Mouse (Mus musculus): Measurements from ENCODE around the gene Tnfsfm13.
A peak's percentile ranks its signal among the peaks of the same experiment; 100 is the strongest.

The Tnfsfm13 gene

DNA sequence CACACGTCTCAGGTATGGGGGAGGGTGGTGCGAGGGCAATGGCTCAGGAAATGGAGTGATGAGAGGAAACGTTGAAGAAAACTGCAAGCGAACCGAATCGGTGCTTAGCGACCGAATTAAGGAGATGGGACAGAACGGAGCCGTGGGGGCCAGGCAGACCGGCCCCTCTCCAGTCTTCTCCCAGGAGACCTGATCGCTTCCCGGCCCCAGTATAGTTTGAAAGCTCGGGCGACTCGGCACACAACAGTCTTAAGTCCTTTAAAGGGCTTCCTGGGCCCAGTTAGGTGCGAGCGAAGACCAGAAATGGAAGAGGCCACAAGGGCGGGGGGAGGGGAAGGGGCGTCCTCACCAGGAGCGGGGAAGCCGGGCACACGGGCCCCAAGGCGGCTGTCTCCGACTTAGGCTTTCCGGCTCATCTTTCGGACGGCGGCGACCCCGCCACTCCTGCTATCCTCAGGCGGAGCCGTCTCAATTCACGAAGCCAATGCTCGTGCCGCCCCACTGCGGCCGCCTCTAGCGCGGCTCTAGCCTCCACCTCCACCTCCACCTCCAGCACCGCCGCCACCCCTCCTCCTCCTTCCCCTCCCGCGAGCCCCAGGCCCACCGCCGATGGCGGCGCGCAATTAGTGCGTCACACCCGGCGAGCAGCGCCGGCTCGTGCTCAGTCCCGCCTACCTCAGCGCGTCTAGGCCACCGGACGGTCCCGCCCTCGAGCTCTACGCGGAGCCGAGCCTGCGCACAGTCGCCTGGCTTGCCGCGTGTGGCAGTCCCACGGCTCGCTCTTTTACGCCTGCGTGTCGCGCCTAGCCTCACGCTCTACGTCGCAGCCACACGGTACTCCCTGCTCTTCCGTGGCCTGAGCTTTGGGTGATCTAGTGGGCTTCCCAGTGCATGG, 14.3 kb downstream of the Tnfsfm13 start, which contains the start of gene Senp3:
TSS of gene Senp3 (minus strand) at position 771 of the 895 bp plus-strand sequence.
- peak; percentile 94 to 96 for DNase-seq (ENCODE audit: low spot score in 2 of 2)

DNA sequence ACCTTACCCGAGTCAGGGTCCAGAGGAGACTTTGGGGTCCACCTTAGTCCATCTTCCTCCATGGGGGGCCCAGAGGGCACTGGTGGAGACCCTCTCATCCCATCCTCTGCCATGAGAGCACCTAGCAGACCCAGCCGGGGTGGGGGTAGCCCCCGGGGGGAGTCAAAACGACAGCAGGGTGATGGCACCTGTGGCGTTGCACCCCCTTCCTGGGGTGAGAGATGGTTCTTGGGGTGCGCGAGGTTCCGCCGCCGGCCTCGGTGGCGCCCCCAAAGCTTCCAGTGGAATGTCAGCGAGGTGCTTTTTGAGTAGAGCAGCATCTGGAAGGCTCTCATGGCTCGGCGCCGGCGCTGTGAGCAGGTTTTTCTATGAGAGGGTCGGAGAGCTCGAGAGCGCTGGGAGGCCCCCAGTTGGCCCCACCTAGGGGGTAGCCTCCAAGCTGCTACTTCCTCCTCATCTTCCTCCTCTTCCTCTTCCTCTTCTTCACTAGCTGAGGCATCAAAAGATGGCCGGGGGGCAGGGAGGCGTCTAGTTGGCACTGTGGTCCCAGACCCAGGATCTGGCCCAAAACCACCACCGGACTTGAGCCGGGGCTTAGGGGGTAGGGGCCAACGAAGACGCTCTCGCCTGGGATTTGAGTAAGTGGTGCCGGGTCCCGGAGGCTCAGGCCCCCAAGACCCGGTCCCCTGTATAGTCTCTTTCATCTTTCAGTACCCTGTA, 15.6 kb downstream of the Tnfsfm13 start:
- DNase-seq (ENCODE audit: low spot score in 2 of 2) = no peak

DNA sequence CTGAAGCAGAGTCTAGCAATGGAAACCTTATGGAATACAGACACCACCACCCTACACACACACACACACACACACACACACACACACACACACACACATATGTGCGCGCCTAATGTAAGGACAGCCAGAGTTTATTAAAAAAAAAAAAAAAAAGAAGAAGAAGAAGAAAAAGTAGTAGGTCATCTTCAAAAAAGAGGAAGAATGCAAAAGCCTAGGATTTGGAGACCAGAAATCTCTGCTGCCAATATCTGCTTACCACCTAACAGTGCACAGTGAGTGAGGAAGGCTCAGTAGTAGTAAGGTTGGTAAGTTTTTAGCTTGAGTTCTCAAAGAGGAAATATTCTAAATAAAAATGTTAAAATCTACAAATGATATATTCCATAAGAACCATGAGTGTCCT, 16.8 kb downstream of the Tnfsfm13 start:
- DNase-seq (ENCODE audit: low spot score in 2 of 2) = no peak

- peak; percentile 100 for DNase-seq (ENCODE audit: low spot score in 2 of 2)
These were observed 23.6 kb downstream of the Tnfsfm13 start, which contains the start of gene Eif4a1 for GRCm38 (mm10) chr11:69672211-69672706. Gene Eif4a1, minus strand, starts transcription at chr11:69672423.

DNA sequence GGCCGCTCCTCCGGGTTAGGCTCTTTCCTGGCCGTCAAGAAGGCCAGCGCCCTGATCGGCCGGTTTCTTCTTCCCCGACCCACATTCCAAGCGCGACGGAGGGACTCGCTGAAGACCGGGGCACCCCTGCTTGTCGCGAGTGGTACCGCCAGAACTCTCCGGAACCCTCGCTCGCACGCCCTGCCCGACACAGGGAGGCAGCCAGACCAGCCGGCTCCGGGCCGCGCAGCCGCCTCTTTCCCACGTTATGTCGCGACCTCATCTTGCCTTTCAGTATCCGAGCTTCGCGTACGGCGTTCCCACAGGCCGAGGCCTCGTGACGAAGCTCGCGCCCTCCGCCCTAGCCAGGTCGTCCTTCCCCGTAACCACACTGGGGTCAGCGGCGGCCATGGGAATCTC, 24.2 kb downstream of the Tnfsfm13 start:
- DNase-seq (ENCODE audit: low spot score in 2 of 2) = no peak

GRCm38 (mm10) chr11:69670786-69671725, 24.8 kb downstream of the Tnfsfm13 start:
- peak; percentile 95 to 96 for DNase-seq (ENCODE audit: low spot score in 2 of 2)

DNA sequence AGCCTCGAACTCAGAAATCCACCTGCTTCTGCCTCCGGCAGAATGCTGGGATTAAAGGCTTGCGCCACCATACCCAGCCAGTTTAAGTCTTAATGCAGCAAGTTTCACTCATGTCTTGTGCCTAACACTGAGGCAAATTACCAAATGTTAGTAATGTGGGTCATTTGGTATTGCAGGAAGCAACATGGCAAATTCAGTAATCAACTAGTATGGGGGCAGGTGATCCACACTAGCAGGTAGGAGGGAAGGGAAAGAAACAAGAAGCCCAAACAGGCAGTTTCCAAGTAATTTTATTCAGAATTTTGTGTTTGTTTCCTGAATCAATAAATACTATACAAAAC, 29.3 kb downstream of the Tnfsfm13 start:
- no peak for DNase-seq (ENCODE audit: low spot score in 2 of 2)

GRCm38 (mm10) chr11:69665961-69666664, 29.8 kb downstream of the Tnfsfm13 start, which contains the start of gene Cd68:
Gene Cd68, minus strand, starts transcription at chr11:69666153.
- DNase-seq (ENCODE audit: low spot score in 2 of 2) = peak; percentile 74 to 85

DNA sequence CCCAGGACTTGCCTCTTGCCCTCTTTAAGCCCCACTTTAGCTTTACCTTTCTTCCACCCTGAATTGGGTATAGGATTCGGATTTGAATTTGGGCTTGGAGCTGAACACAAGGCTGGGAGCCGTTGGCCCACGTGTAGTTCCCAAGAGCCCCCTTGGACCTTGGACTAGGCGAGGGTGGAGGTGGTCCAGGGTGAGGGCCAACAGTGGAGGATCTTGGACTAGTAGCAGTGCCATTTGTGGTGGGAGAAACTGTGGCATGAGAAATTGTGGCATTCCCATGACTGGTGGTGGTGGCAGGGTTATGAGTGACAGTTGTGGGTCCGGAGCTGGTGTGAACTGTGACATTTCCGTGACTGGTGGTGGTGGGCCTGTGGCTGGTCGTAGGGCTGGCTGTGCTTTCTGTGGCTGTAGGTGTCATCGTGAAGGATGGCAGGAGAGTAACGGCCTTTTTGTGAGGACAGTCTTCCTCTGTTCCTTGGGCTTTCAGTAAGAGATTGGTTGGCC, 30.4 kb downstream of the Tnfsfm13 start:
- DNase-seq (ENCODE audit: low spot score in 2 of 2) = peak in 1 of 2 experiments; percentile 45

DNA sequence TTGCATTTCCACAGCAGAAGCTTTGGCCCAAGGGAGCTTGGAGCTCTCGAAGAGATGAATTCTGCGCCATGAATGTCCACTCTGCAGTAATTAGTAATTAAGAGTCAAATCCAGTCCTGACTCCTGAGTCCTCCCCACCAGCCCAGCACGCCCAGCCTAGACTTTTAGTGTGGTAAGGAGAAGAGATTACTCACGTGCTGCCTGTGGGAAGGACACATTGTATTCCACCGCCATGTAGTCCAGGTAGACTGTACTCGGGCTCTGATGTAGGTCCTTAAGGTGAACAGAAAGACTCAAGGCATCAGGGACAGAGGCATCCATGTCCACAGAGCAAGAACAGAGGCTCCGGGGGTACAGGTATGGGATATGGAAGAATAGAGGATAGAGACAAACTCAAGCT, 31.1 kb downstream of the Tnfsfm13 start:
- DNase-seq (ENCODE audit: low spot score in 2 of 2) = no peak

DNA sequence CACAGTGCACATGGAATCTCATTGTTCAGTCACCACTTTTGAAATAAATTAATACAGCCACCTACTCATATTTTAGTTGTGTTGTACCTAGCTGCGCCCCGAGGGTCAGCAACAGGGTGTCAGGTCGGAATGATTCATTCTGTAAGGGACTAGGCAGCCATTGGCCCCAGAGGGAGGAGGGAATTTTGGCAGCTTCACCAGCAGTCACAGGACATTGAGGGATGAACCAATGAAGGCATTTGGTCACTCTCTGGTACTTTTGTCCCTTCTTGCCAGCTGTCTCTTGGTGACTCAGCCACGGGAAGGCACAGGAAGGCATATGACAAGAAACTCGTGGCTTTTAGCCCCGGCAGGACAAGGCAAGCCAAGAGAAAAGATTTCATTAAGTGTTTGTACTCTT, 32.1 kb downstream of the Tnfsfm13 start:
- no peak for DNase-seq (ENCODE audit: low spot score in 2 of 2)

GRCm38 (mm10) chr11:69662967-69663671, 32.8 kb downstream of the Tnfsfm13 start:
- DNase-seq (ENCODE audit: low spot score in 2 of 2) = no peak

DNA sequence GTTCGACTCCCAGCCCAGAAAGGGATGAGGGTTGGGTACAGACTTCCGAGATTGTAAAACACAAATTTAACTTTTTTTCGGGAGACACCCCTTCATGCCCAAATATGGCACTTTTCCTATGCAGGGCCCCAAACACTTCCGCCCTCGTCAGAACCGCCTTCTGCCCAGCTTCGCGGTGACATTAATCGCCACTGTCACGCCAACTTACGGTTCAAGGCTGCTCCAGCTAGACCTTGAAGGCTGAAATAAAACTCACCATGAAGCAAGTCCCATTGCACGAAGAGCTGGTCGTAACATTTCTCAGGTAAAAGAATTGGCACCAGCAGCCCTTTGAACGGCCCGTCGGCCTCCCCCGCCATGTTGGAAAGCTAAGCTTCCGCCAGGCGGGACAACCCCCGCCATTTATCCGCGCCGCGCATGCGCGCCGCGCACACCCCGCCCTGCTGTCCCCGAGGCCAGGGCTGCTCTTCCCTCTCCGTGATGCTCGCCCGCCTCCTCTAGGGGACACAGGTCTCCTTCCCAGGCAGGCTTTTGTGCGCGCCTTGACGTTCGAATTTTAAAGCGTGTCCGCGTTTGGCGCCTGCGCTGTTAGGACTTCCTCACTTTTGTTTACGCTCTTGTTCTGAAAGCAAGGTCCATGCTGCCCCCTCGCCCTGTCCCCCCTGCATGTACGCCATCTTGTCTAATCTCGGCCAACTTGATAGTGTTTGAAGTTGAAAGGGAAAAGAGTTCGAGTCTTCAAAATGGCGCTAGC, 33.5 kb downstream of the Tnfsfm13 start, which contains the start of gene Mpdu1:
TSS of gene Mpdu1 (minus strand) at position 430 of the 754 bp plus-strand sequence.
- DNase-seq (ENCODE audit: low spot score in 2 of 2) = peak; percentile 94 to 96

DNA sequence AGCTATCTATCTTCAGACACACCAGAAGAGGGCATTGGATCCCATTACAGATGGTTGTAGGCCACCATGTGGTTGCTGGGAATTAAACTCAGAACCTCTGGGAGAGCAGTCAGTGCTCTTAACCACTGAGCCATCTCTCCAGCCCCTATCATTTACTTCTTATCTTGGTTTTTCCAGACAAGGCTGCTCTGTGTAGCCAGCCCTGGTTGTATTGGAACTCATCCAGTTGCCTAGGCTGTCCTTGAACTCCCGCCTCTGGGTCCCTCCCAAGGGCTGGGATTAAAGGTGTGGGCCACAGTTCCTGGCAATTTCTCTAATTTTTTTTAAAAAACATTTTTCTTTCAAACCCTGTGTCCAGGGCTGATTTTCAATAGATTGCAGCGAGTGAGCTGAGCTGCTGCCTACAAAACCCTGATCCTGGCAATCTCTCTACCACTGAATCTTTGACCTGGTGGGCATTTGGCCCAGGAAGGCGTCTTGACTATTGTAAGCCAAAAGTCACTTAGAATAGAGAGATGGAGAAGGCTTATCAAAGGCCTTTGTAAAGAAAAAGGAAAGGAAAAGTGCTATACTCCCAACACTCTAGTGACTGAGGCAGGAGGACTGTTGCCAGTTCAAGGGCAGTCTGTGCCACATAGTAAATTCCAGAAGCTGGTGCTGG, 34.5 kb downstream of the Tnfsfm13 start:
- DNase-seq (ENCODE audit: low spot score in 2 of 2) = no peak

DNA sequence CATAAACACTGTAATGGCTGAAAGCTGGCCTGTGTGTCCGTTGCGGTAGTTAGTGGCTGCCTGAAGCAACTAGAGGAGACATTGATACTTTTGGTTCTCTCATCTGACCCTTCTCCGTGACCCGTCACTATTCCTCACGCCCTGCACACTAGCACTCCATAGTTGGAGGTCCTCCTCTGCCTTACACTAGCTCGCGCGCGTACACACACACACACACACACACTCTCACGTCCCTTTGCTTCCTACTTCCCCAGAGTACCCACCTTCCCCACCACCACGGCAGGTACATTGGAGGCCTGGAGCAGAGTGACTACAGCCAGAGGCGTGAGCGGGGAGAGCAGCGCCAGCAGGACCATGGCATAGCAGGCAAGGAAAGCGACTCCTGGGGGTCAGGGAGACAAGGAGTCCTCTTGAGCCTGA, 38.4 kb downstream of the Tnfsfm13 start:
- DNase-seq (ENCODE audit: low spot score in 2 of 2) = no peak

- DNase-seq (ENCODE audit: low spot score in 2 of 2) = peak; percentile 56 to 61
These were observed 39.1 kb downstream of the Tnfsfm13 start for GRCm38 (mm10) chr11:69656617-69657461.

GRCm38 (mm10) chr11:69656065-69656455, 39.8 kb downstream of the Tnfsfm13 start:
- DNase-seq (ENCODE audit: low spot score in 2 of 2) = no peak
